Mouse (Mus musculus) myocyte (in vitro differentiated cells): ENCODE results near the gene Dntt. TPM values are rescaled to one million over a fixed set of nuclear protein-coding genes. Genes with fewer than 3 reads are reported as not detected.

Experiments
- H3K27me3 ChIP-seq: one replicate; pipeline ENCODE4 v1.6.1; 2011; ENCODE audit not compliant: control insufficient read depth, insufficient read depth, insufficient read length
- H3K36me3 ChIP-seq: one replicate; pipeline ENCODE4 v1.6.1; 2011; ENCODE audit not compliant: control insufficient read depth, insufficient read depth
- H3K4me2 ChIP-seq: one replicate; pipeline ENCODE4 v1.6.1; 2011; ENCODE audit warnings: low read depth, control low read depth
- H3K4me3 ChIP-seq: one replicate; pipeline ENCODE4 v1.5.1; 2011; ENCODE audit warnings: mild to moderate bottlenecking, control low read depth, moderate library complexity
- H3K79me2 ChIP-seq: one replicate; pipeline ENCODE4 v1.6.1; 2011; ENCODE audit not compliant: control insufficient read depth, insufficient read depth
- H3ac ChIP-seq: one replicate; pipeline ENCODE4 v1.6.1; 2011; ENCODE audit not compliant: control insufficient read depth, insufficient read length
- CEBPB ChIP-seq: IDR thresholded peaks from 2 replicates; pipeline ENCODE4 v1.6.1; 2011; ENCODE audit warnings: mild to moderate bottlenecking, moderate library complexity; ENCODE audit not compliant: poor library complexity, insufficient read depth, severe bottlenecking
- E2F4 ChIP-seq: IDR thresholded peaks from one replicate; pipeline ENCODE4 v1.6.1; 2011; ENCODE audit warnings: mild to moderate bottlenecking, control low read depth, moderate library complexity; ENCODE audit not compliant: insufficient read depth
- MAX ChIP-seq: IDR thresholded peaks from one replicate; pipeline ENCODE4 v1.6.1; 2011; ENCODE audit warnings: low read depth, mild to moderate bottlenecking, control low read depth
- MYOD1 ChIP-seq, 3 experiments: IDR thresholded peaks; one replicate each; pipeline ENCODE4 v1.6.1; 2011; ENCODE audit warnings: control low read depth in 2 of 3, low read depth in 2 of 3, mild to moderate bottlenecking in 2 of 3, moderate library complexity in 1 of 3; ENCODE audit not compliant: insufficient read length in 2 of 3, control insufficient read depth in 1 of 3
- MYOG ChIP-seq, 3 experiments: IDR thresholded peaks; one replicate each; pipeline ENCODE4 v1.6.1; 2011; ENCODE audit warnings: control low read depth in 2 of 3, low read depth in 2 of 3, mild to moderate bottlenecking in 2 of 3; ENCODE audit not compliant: insufficient read length in 2 of 3, control insufficient read depth in 1 of 3, insufficient read depth in 1 of 3
- POLR2A ChIP-seq: IDR thresholded peaks from one replicate; pipeline ENCODE4 v1.6.1; 2011; ENCODE audit warnings: low read depth, mild to moderate bottlenecking, control low read depth, moderate library complexity; ENCODE audit not compliant: insufficient read length
- POLR2AphosphoS2 ChIP-seq: IDR thresholded peaks from one replicate; pipeline ENCODE4 v1.6.1; 2011; ENCODE audit warnings: low read depth, control low read depth; ENCODE audit not compliant: insufficient read length
- REST ChIP-seq: IDR thresholded peaks from one replicate; pipeline ENCODE4 v1.6.1; 2011; ENCODE audit warnings: mild to moderate bottlenecking, control low read depth, moderate library complexity; ENCODE audit not compliant: insufficient read depth, insufficient read length
- SRF ChIP-seq: IDR thresholded peaks from one replicate; pipeline ENCODE4 v1.6.1; 2011; ENCODE audit warnings: low read depth; ENCODE audit not compliant: control insufficient read depth, insufficient read length
- TCF12 ChIP-seq: IDR thresholded peaks from one replicate; pipeline ENCODE4 v1.6.1; 2011; ENCODE audit warnings: mild to moderate bottlenecking, control low read depth; ENCODE audit not compliant: poor library complexity, insufficient read depth, severe bottlenecking
- TCF3 ChIP-seq: IDR thresholded peaks from one replicate; pipeline ENCODE4 v1.6.1; 2011; ENCODE audit warnings: low read depth, control low read depth; ENCODE audit not compliant: insufficient read length
- USF1 ChIP-seq: IDR thresholded peaks from one replicate; pipeline ENCODE4 v1.6.1; 2011; ENCODE audit warnings: low read depth, mild to moderate bottlenecking, control low read depth, moderate library complexity
- polyA plus RNA-seq: library from polyadenylated mRNA; unstranded; fragments of >200 nt; fragmentation: generic; extraction: Trizol; gene quantifications from one replicate; pipeline ENCODE4 v1.2.1, GENCODE M21; 2012; ENCODE audit warnings: missing spikeins

Dntt gene
- polyA plus RNA-seq, 1 experiment: 0.02 TPM

- H3K4me2 ChIP-seq: no peak overlapping the region
These were observed 72.3 kb downstream of the Dntt start for GRCm38 (mm10) chr19:41101390-41101789.

DNA sequence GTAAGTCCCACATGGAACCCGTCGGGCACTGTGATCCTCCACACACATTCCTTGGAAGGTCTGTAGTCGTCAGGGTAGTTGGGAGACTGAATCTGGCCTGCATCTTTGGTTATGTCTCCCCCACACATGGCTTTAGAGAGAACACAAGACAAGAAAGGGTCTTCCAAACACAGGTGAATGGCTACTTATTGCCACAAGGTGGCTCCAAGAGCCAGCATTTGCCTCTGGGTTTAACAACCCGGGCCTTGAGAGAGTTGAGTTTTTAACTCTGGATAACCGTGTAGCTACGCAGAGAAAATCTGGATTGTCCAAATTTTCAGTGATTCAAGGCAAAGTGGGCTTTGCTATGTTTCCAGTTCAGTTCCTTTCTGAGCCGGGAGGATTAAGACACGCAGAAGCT, 75.8 kb downstream of the Dntt start:
- H3K27me3 ChIP-seq: peaks cover 91% of the 10 kb centered on the region
- H3ac ChIP-seq: no peak overlapping the region
- no peak overlapping the region for H3K4me2 ChIP-seq
- TF ChIP-seq MYOG (IDR thresholded peaks at IDR 0.05; ENCODE audit: control insufficient read depth in 1 of 3, insufficient read depth in 1 of 3, insufficient read length in 2 of 3, low read depth in 2 of 3) (no peak), TCF3 (no peak), USF1 (no peak)
- H3K36me3 ChIP-seq: no peaks in the 10 kb centered on the region
- no peak overlapping the region for H3K4me3 ChIP-seq
- H3K79me2 ChIP-seq: no peaks in the 10 kb centered on the region

More at GRCm38 (mm10) chr19:41101390-41101789, 72.3 kb downstream of the Dntt start:
- H3K27me3 ChIP-seq: peaks cover 88% of the 10 kb centered on the region
- no peak overlapping the region for H3ac ChIP-seq
- no peaks in the 10 kb centered on the region for H3K36me3 ChIP-seq
- TF ChIP-seq MYOD1 (IDR thresholded peaks at IDR 0.05; ENCODE audit: control insufficient read depth in 1 of 3, insufficient read length in 2 of 3, low read depth in 2 of 3) (peak in 2 of 3 experiments; percentile 70 to 73), TCF12 (no peak), MYOG (IDR thresholded peaks at IDR 0.05; ENCODE audit: control insufficient read depth in 1 of 3, insufficient read depth in 1 of 3, insufficient read length in 2 of 3, low read depth in 2 of 3) (peak in 2 of 3 experiments; percentile 84 to 87), REST (no peak), POLR2AphosphoS2 (no peak), E2F4 (no peak), TCF3 (peak; percentile 72), SRF (no peak), POLR2A (no peak), USF1 (no peak)
- no peak overlapping the region for H3K4me3 ChIP-seq
- no peaks in the 10 kb centered on the region for H3K79me2 ChIP-seq

DNA sequence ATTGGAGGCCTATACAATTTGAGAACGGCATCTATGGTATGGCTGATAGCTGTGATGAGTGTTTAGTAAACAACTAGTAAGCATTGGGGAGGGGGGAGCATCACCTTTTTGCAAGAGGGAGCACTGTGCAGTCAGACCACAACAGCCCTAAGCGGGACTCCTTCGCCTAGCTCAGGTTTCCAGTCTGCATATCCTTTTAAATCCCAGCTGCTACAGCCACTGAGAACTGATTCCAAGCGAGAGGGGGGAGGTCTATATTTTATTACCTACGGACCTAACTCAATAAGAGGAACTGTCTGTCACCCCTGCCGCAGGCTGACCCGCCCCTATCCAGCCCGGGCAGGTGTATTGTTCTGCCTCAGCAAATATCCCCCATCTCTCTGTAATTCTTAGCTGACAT, 78.5 kb downstream of the Dntt start:
- H3K4me2 ChIP-seq: no peak overlapping the region
- TF ChIP-seq POLR2A: no peak
- no peak for TF ChIP-seq POLR2AphosphoS2
- no peak for TF ChIP-seq MYOD1 (IDR thresholded peaks at IDR 0.05; ENCODE audit: control insufficient read depth in 1 of 3, insufficient read length in 2 of 3, low read depth in 2 of 3)
- TF ChIP-seq CEBPB: no peak
- no peak for TF ChIP-seq TCF3
- TF ChIP-seq E2F4: no peak
- no peak for TF ChIP-seq USF1
- no peak for TF ChIP-seq MYOG (IDR thresholded peaks at IDR 0.05; ENCODE audit: control insufficient read depth in 1 of 3, insufficient read depth in 1 of 3, insufficient read length in 2 of 3, low read depth in 2 of 3)
- TF ChIP-seq REST: no peak
- TF ChIP-seq MAX: no peak
- no peak for TF ChIP-seq SRF
- TF ChIP-seq TCF12: no peak
- peaks cover 90% of the 10 kb centered on the region for H3K27me3 ChIP-seq
- H3K4me3 ChIP-seq: no peak overlapping the region
- H3ac ChIP-seq: no peak overlapping the region
- no peaks in the 10 kb centered on the region for H3K36me3 ChIP-seq
- no peaks in the 10 kb centered on the region for H3K79me2 ChIP-seq

- H3ac ChIP-seq: no peak overlapping the region
- no peak overlapping the region for H3K4me2 ChIP-seq
- H3K4me3 ChIP-seq: no peak overlapping the region
- no peaks in the 10 kb centered on the region for H3K36me3 ChIP-seq
- TF ChIP-seq POLR2AphosphoS2 (no peak), SRF (no peak), CEBPB (no peak), MYOD1 (IDR thresholded peaks at IDR 0.05; ENCODE audit: control insufficient read depth in 1 of 3, insufficient read length in 2 of 3, low read depth in 2 of 3) (no peak), MYOG (IDR thresholded peaks at IDR 0.05; ENCODE audit: control insufficient read depth in 1 of 3, insufficient read depth in 1 of 3, insufficient read length in 2 of 3, low read depth in 2 of 3) (no peak), E2F4 (no peak), MAX (no peak), TCF3 (no peak), USF1 (no peak), REST (no peak), POLR2A (no peak), TCF12 (no peak)
- peaks cover 86% of the 10 kb centered on the region for H3K27me3 ChIP-seq
- H3K79me2 ChIP-seq: no peaks in the 10 kb centered on the region
These were observed 79.6 kb downstream of the Dntt start for GRCm38 (mm10) chr19:41108666-41109065.

Other genes starting within 250 kb of the Dntt start
- 2.1 TPM for gene Ccnj, start 198.0 kb upstream of the Dntt start, polyA plus RNA-seq
- 0.86 TPM for gene Zfp518a, start 134.6 kb upstream of the Dntt start, polyA plus RNA-seq
- gene Blnk, start 34.7 kb upstream of the Dntt start, polyA plus RNA-seq: 3.3 TPM
- not detected for gene Opalin, start 47.8 kb downstream of the Dntt start, polyA plus RNA-seq
- not detected for gene Tll2, start 177.6 kb downstream of the Dntt start, polyA plus RNA-seq
- gene Tm9sf3, start 234.7 kb downstream of the Dntt start, polyA plus RNA-seq: 45.5 TPM